Mouse (Mus musculus): ENCODE data around the gene Dnmt3a.

Dnmt3a gene

GRCm38 (mm10) chr12:3805852-3806251 lies at the start of gene Dnmt3a:
Gene Dnmt3a (plus strand): TSS chr12:3806007.
- peak; percentile 80 for DNase-seq

GRCm38 (mm10) chr12:3756216-3756615 lies 49.6 kb upstream of the Dnmt3a start:
- no peak for DNase-seq

GRCm38 (mm10) chr12:3758127-3758526 lies 47.7 kb upstream of the Dnmt3a start:
- no peak for DNase-seq

GRCm38 (mm10) chr12:3759419-3759818 lies 46.4 kb upstream of the Dnmt3a start:
- DNase-seq, result no peak

- peak; percentile 54 for DNase-seq
Observed at GRCm38 (mm10) chr12:3760876-3761590, 44.8 kb upstream of the Dnmt3a start.

- DNase-seq, result peak; percentile 94
Observed at GRCm38 (mm10) chr12:3761591-3762295, 44.1 kb upstream of the Dnmt3a start.

GRCm38 (mm10) chr12:3764191-3764804 lies 41.5 kb upstream of the Dnmt3a start:
- DNase-seq, result no peak

- DNase-seq, result no peak
Observed at GRCm38 (mm10) chr12:3767360-3767759, 38.4 kb upstream of the Dnmt3a start.

GRCm38 (mm10) chr12:3768391-3768790 lies 37.4 kb upstream of the Dnmt3a start:
- DNase-seq, result no peak

GRCm38 (mm10) chr12:3770546-3770945 lies 35.3 kb upstream of the Dnmt3a start:
- DNase-seq, result no peak

GRCm38 (mm10) chr12:3771080-3771479 lies 34.7 kb upstream of the Dnmt3a start:
- no peak for DNase-seq

- DNase-seq, result no peak
Observed at GRCm38 (mm10) chr12:3773643-3774042, 32.2 kb upstream of the Dnmt3a start.

- DNase-seq, result no peak
Observed at GRCm38 (mm10) chr12:3776015-3776414, 29.8 kb upstream of the Dnmt3a start.

GRCm38 (mm10) chr12:3777682-3778081 lies 28.1 kb upstream of the Dnmt3a start:
- DNase-seq, result no peak

GRCm38 (mm10) chr12:3778286-3778685 lies 27.5 kb upstream of the Dnmt3a start:
- no peak for DNase-seq

GRCm38 (mm10) chr12:3779639-3780038 lies 26.2 kb upstream of the Dnmt3a start:
- no peak for DNase-seq

GRCm38 (mm10) chr12:3780405-3780891 lies 25.4 kb upstream of the Dnmt3a start:
- no peak for DNase-seq

GRCm38 (mm10) chr12:3780931-3781471 lies 24.8 kb upstream of the Dnmt3a start:
- no peak for DNase-seq

GRCm38 (mm10) chr12:3781482-3781881 lies 24.3 kb upstream of the Dnmt3a start:
- peak; percentile 78 for DNase-seq

- no peak for DNase-seq
Observed at GRCm38 (mm10) chr12:3783196-3783825, 22.5 kb upstream of the Dnmt3a start.

- DNase-seq, result no peak
Observed at GRCm38 (mm10) chr12:3784258-3784657, 21.5 kb upstream of the Dnmt3a start.

- no peak for DNase-seq
Observed at GRCm38 (mm10) chr12:3784729-3785128, 21.1 kb upstream of the Dnmt3a start.

GRCm38 (mm10) chr12:3787041-3787440 lies 18.8 kb upstream of the Dnmt3a start:
- no peak for DNase-seq

All from cerebellum, adult 9-11 months (tissue).